Mouse (Mus musculus) granulocyte monocyte progenitor cell, adult 5-6 weeks (primary cell): ENCODE measurements around the gene Lamtor3. TPM values are rescaled to one million over a fixed set of nuclear protein-coding genes. Genes with fewer than 3 reads are reported as not detected.
"Not testable (repeated sequence)": the region's sequence is repeated elsewhere in the genome, so short reads cannot be mapped to it uniquely, and the experiment has no call there.

Source experiments
- ATAC-seq: replicated peaks from 2 replicates; pipeline ENCODE4 v1.8.0; 2016; ENCODE audit warnings: mild to moderate bottlenecking, moderate TSS enrichment, inconsistent platforms; ENCODE audit not compliant: poor library complexity, severe bottlenecking
- total RNA-seq, 2 experiments: library from RNA; stranded (forward) in 1 of 2; stranded (reverse) in 1 of 2; fragments of 200-712, 200-1000 nt in 1 of 2; fragments of >200 nt in 1 of 2; fragmentation: Nextera tagmentation in 1 of 2; gene quantifications; 2 replicates each; pipeline ENCODE4 v1.2.3; 2014 to 2017

Lamtor3 gene
- total RNA-seq, 2 experiments from 2014 or later, result 76.7 to 87.9 TPM

DNA sequence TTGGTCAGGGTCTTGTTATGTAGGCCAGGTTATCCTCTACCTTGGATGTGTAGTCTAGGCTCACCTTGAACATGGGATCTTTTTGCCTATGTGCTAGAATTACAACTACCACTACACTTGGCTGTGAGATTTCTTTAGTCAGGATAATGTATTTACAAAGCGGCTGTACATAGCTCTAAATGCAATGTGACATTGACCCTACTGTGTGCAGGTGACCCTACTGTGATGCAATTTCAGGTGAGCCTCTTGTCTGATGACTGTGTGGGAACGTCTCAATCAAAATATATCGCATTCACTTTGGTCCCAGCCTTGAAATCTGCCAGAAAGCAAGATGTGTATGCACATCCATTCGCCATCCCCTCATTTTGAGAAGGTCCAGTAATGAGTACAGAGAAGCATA lies 40.0 kb downstream of the Lamtor3 start:
- no peak for ATAC-seq

DNA sequence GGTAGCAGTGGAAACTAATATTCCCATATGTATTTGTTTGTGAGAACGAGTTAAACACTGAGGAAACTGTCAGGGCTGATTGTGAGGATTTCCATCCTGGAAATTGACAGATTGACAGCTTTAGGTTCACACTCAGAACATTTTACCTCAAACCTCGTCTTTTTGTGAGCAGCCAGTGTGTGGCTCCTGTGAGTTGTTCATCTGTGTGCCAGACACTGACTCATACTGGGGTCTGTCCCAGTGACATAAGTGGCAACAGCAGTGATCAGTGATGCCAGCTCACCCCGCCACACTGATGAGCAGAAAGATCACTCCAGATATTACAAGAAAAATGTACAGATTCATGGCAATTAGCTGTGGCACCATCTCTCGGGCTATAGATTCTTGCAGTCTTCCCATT lies 41.1 kb downstream of the Lamtor3 start:
- ATAC-seq, result no peak

GRCm38 (mm10) chr3:137961736-137962385 lies 43.6 kb downstream of the Lamtor3 start:
- ATAC-seq, result no peak

- ATAC-seq, result peak; percentile 96
Observed at GRCm38 (mm10) chr3:137963508-137963907, 45.2 kb downstream of the Lamtor3 start.

GRCm38 (mm10) chr3:137964014-137964413 lies 45.7 kb downstream of the Lamtor3 start:
- ATAC-seq, result not testable (repeated sequence)

GRCm38 (mm10) chr3:137968105-137968819 lies 50.0 kb downstream of the Lamtor3 start:
- peak; percentile 8 for ATAC-seq

GRCm38 (mm10) chr3:137968820-137969486 lies 50.6 kb downstream of the Lamtor3 start:
- peak; percentile 71 for ATAC-seq

GRCm38 (mm10) chr3:137969951-137970350 lies 51.6 kb downstream of the Lamtor3 start:
- ATAC-seq, result peak; percentile 6; the same call in 1 of the 2 replicates

GRCm38 (mm10) chr3:137972224-137972623 lies 53.9 kb downstream of the Lamtor3 start:
- no peak for ATAC-seq

GRCm38 (mm10) chr3:137972989-137973388 lies 54.7 kb downstream of the Lamtor3 start:
- ATAC-seq, result no peak

- no peak for ATAC-seq
Observed at GRCm38 (mm10) chr3:137974306-137974705, 56.0 kb downstream of the Lamtor3 start.

DNA sequence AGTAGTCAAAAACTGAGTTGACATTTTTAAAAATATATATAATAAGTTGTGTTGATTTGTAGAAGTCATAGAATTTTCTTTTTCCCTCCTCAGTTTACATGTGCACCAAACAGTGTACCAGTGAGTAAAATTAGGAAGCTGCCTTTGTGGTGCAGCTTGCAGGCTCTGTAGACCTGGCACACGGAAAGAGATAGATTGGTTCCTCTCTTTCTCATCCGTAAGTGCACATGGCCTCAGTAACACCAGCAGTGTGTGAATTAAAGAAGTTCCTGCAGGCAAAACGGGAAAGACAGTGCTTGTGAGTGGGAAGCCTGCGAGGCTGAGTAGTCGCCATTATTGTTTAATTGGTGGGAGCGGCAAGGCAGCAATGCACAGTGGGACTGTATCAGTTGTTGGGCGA lies 57.1 kb downstream of the Lamtor3 start:
- peak; percentile 61 for ATAC-seq

GRCm38 (mm10) chr3:137975856-137976423 lies 57.6 kb downstream of the Lamtor3 start:
- ATAC-seq, result 0 out of 2 replicates have a peak, but pooled peaks have one; percentile 0

- ATAC-seq, result no peak
Observed at GRCm38 (mm10) chr3:137976943-137977628, 58.8 kb downstream of the Lamtor3 start.

DNA sequence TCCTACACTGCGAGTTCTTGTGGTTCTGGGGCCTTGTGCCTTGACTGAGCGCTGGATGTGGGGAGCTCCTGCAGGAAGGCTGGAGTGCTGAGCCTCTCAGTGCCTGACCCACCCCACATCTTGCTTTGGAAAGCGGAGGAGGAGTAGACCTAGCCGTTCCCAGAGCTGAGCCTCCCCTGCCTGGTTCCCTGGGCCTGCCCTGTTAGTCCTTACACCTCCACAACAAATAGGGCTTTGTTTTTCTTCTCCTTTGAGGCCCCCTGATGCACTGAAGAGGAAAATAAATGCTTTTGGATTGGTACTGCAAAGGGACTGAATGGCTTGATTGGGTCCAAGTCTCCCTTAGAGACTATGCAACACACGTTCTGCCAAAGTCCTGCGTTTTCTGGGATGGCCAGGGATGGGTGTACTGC lies 59.3 kb downstream of the Lamtor3 start:
- no peak for ATAC-seq

GRCm38 (mm10) chr3:137978233-137978632 lies 59.9 kb downstream of the Lamtor3 start:
- no peak for ATAC-seq
